Mouse (Mus musculus) cerebellum, adult 11-12 months (tissue): ENCODE data around the gene Dcxr.
"Not testable (repeated sequence)": the region's sequence is repeated elsewhere in the genome, so short reads cannot be mapped to it uniquely, and the experiment has no call there.

Experiments
- DNase-seq: peaks from one replicate; pipeline ENCODE4 v3.0.0; 2022

The Dcxr gene

GRCm38 (mm10) chr11:120706120-120706519, 21.0 kb downstream of the Dcxr start:
- DNase-seq: no peak

- no peak for DNase-seq
Measured at GRCm38 (mm10) chr11:120704486-120705325, 22.4 kb downstream of the Dcxr start.

- no peak for DNase-seq
Measured at GRCm38 (mm10) chr11:120703696-120704454, 23.2 kb downstream of the Dcxr start.

GRCm38 (mm10) chr11:120697741-120698140, 29.3 kb downstream of the Dcxr start:
- no peak for DNase-seq

GRCm38 (mm10) chr11:120696568-120696967, 30.5 kb downstream of the Dcxr start:
- no peak for DNase-seq

- no peak for DNase-seq
Measured at GRCm38 (mm10) chr11:120695641-120696040, 31.4 kb downstream of the Dcxr start.

- DNase-seq: no peak
Measured at GRCm38 (mm10) chr11:120695184-120695583, 31.9 kb downstream of the Dcxr start.

GRCm38 (mm10) chr11:120693461-120693860, 33.6 kb downstream of the Dcxr start:
- DNase-seq: no peak

GRCm38 (mm10) chr11:120692471-120693011, 34.5 kb downstream of the Dcxr start:
- DNase-seq: no peak

GRCm38 (mm10) chr11:120689365-120689764, 37.7 kb downstream of the Dcxr start:
- no peak for DNase-seq

- no peak for DNase-seq
Measured at GRCm38 (mm10) chr11:120686650-120687272, 40.3 kb downstream of the Dcxr start.

GRCm38 (mm10) chr11:120684660-120685059, 42.4 kb downstream of the Dcxr start:
- no peak for DNase-seq

- no peak for DNase-seq
Measured at GRCm38 (mm10) chr11:120684086-120684485, 43.0 kb downstream of the Dcxr start.

- DNase-seq: no peak
Measured at GRCm38 (mm10) chr11:120683536-120683935, 43.5 kb downstream of the Dcxr start.

GRCm38 (mm10) chr11:120682683-120683082, 44.4 kb downstream of the Dcxr start:
- DNase-seq: no peak

GRCm38 (mm10) chr11:120679909-120680308, 47.2 kb downstream of the Dcxr start:
- no peak for DNase-seq

GRCm38 (mm10) chr11:120676951-120677350, 50.1 kb downstream of the Dcxr start:
- no peak for DNase-seq

GRCm38 (mm10) chr11:120675875-120676274, 51.2 kb downstream of the Dcxr start:
- DNase-seq: not testable (repeated sequence)
